Mouse (Mus musculus) brain, embryonic 14.5 days (tissue): ENCODE results near the gene Wdr59.

Experiments
- CTCF ChIP-seq: fragments of 200-500 bp; IDR thresholded peaks from 2 replicates; pipeline ENCODE4 v1.5.1; 2012; ENCODE audit warnings: inconsistent platforms, mild to moderate bottlenecking, moderate library complexity, borderline replicate concordance; ENCODE audit not compliant: insufficient read depth, insufficient read length; ENCODE audit errors: extremely low read depth
- POLR2A ChIP-seq: fragments of 200-500 bp; IDR thresholded peaks from 2 replicates; pipeline ENCODE4 v1.6.1; 2012; ENCODE audit warnings: mild to moderate bottlenecking, inconsistent platforms, borderline replicate concordance; ENCODE audit not compliant: poor library complexity, insufficient read depth, insufficient read length, severe bottlenecking; ENCODE audit errors: extremely low read depth

DNA sequence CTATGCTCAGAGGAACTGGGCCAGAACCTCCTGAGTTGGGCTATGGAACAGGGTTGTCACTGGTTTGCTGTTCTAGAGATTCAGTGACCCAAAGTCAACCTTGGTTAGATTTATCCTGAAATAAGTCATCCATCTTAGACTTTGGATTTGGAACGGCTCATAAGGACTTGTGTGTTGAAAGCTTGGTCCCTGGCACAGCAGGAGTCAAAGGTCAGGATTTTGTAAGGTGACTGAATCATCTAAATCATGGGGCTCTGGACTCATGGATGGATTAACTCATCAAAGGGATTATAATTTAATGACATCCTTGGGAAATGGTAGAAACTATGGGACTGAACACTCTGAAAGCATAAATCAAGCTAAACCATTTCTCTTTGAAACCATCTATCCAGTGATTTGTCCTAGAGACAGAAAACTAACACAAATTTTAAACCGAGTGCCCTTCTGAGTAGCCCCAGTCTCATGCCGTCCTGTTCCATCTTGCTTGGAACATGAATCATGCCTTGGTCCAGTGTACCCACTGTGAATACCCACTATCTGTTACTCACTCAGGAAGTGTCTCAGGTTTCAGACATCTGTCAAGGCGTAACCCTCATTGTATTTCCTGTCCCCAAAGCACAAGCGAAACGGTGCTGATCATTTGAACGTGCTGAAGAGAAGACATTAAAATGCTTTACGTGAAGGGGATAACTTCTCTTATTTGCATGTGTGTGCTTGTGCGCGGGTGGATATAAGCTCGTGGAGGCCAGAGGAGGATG, 86.6 kb downstream of the Wdr59 start:
- no peak for TF ChIP-seq POLR2A
- TF ChIP-seq CTCF = no peak
